Mouse (Mus musculus) kidney, adult 11 months (tissue): ENCODE results near the gene Entpd4b.
"Not testable (repeated sequence)": the region's sequence is repeated elsewhere in the genome, so short reads cannot be mapped to it uniquely, and the experiment has no call there.

Source experiments
- DNase-seq: peaks from one replicate; pipeline ENCODE4 v3.0.0; 2022

Gene Entpd4b

DNA sequence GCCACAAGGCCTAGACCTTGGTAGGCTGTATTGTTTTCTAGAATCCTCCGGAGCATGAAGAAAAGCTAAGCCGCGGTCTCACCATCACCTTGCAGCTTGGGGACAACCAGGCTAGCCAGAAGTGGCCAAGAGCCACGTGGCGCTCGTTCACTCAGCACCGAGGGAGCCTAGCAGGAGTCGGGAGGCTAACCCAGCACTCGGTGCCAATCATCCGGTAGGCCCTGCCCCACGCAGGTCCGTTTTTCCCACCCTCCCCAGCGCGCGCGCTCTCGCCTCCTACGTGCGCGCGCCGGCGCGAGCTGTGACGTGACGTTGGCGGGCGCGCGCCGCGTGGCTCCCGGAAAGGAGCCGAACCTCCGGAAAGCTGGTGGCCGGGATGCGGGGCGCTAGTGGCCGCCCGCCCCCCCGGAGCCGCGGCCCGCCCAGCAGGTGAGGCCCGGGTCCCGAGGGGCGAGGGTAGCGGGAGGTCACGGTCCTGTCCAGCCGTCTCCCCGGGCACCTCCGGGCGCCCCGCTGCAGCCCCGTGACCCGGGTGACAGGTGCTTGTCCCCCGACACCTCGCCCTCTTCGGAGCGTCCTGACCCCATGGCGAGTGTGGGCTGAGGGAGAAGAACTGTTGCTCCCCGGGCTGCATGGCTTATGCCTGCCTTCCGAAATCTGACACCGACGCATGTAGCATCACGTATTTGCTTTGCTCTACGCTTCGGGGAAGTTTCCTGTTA lies at the start of gene Entpd4b:
Gene Entpd4b (plus strand): TSS at position 315 of the 722 bp plus-strand sequence.
- DNase-seq: not testable (repeated sequence)

DNA sequence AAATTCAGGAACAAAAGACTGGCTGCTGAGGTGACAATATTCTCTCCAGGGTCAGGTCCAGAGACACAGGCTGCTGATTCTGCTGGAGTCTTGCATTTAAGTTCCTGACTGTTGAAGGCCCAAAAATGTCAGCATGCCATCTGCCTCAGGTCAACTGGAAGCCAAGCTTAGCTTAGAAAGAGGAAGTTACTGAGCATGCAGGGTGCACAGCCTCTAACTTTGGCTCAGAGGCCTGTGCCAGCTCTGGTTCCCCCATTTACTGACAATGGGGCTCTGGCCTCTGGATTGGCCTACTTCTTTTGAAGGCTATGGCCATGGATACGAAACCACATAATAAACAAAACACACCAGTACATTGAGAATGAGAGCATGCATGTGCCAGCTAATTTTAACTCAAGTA lies 48.2 kb upstream of the Entpd4b start:
- not testable (repeated sequence) for DNase-seq

DNA sequence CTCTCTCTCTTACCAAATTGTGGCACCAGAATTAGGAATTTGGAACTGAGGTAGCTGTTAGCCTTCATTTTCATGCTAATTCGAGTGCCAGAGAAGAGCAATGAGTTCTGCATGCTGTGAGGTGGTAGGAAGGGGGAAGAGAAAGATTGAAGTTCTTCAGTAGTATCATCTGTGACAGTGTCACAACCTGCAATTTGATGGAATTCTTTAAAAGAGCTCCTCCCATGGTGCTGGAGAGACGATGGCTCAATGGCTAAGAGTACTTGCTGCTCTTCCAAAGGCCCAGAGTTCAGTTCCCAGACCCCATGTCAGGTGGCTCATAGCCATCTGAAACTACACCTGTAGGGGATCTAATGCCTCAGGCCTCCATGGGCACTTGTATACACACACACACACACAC lies 42.8 kb upstream of the Entpd4b start, which contains the start of gene Gm27179:
Gene Gm27179 (minus strand): TSS at position 101 of the 400 bp plus-strand sequence.
- DNase-seq: not testable (repeated sequence)

DNA sequence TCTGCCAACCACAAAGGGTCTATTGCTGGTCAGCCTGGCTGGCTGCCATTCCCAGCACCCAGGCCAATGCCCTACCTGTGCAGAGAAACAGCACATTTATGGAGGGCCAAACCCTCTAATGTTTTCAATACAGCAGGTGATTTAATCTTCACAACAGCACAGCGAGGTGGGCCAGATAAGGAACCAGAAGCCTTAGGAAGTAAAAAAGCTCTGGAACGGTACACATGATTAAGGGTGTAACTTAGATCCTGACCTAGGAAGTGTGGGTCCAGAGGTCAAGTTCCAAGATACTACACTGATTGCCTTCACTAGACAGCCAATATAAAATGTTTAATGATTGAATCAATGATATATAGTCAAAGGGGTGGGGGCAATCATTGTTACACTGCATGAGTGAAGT lies 34.4 kb upstream of the Entpd4b start:
- not testable (repeated sequence) for DNase-seq

DNA sequence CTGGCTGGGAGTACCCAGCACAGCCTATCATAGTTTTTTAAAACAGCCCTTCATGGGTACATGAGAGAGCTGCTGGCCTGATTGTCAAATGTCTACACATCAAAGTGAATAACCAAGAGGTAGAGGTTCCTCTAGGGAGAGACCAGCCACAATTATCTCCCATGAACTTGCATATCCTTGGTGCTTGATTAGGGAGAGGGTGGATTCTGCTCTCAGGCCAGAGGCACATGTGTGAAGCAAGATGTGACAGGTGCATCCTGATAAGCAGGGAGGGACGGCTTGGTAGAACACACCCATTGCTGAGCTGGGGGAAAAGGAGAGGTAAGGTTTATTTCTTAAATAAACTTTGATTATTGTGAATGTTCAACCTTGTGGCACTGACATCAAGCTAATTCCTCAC lies 32.2 kb upstream of the Entpd4b start:
- not testable (repeated sequence) for DNase-seq

DNA sequence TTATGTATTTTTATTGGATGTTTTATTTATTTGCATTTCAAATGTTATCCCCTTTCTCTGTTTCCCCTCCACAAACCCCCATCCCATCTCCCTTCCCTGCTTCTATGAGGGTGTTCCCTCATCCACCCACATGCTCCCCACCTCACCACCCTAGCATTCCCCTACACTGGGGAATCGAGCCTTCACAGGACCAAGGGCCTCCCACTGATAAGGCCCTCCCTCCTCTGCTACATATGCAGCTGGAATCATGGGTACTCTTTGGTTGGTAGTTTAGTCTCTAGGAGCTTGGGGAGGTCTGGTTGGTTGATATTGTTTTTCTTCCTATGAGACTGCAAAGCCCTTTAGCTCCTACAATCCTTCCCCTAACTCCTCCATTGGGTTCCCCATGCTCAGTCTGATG lies 29.0 kb upstream of the Entpd4b start:
- not testable (repeated sequence) for DNase-seq

DNA sequence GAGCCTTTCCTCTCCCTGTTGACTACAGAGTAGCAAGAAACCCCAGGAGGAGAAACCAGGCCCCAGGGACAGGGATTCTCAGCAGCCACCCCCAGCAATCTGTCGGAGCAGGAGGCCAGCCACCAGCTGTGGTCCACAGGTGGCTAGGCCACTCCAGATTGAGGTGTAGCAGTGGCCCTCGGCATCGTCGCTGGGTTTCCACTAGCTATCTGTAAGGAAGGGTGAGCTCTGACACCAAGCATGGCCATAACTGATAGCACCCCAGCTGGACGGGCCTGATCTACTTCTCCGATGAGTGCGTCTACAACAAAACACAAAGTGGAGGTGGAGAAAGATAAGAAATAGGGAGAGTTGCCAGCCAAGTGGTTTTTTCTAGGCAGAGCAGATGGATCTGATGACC lies 18.7 kb upstream of the Entpd4b start:
- DNase-seq: not testable (repeated sequence)

DNA sequence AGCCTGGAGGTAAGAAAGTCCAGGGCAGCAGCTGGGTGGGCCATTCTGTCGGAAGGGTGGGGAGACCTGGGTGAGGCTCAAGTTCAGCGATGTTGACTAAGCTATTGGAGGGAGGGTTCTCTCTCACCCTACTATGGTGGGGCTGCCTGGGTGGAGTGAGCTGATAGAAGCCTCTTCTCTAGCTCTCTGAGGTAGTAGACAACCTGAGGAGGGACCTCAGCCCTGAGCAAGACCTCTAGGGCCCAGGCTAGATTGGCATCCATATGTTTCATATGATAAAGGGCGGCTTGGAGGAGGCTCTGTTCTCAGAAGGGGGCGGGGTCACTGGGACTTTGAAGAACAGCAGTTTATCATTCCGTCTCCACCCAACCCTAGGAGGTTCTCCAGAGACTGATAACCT lies 15.1 kb upstream of the Entpd4b start:
- not testable (repeated sequence) for DNase-seq

DNA sequence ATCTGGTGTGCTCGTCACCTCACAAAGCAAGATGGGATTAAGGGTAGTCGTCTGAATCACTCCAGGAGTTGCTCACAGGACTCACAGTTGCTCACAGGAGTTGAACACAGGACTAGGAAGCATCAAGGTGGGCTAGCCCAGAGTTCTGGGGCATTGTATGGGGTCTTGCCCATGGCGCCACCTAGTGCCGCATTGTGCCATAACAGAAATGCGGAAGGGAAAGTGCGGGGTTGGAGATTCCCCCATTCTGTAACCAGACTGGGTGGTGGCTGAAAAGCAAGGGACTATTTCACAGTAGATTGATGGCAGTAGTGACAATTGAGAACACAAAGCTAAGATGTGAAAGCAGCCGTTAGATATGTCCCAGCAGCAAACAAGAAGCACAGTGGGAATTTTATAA lies 12.5 kb upstream of the Entpd4b start:
- DNase-seq: not testable (repeated sequence)

DNA sequence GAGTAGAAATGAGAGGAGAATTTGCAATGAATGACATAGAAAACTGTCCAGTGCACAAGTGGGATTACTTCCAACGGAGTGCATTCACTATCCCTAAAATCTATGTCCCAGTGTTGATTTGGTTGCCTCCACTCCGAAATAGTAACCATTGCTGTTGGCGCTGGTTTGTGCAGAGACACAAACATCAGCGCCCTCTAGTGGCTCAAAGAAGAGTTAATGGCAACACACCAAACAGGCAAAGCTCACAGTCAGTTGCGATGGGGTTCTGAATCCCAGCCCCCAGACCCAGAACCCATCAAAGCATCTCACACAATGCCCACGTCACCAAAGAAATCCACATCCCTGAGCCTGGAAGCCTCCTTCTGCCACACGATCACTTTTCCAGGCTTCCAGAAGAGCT lies 11.2 kb upstream of the Entpd4b start:
- DNase-seq: not testable (repeated sequence)

DNA sequence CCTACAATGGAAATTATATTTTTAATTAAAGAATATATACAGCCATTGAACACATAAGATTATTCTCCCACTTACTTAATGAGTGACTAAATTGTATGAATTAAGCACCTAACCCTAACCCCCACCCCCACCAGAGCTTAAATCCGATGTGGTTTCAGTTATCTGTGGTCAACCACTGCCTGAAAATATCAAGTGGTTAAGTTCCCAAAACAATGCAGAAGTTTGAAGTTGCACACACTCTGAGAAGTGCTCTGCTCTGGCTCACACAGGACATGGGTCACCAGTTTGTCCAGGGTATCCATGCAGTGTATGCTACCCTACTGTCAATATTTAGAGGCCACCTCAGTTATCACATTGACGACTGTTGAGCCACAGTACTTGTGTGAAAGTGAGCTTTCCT lies 10.2 kb upstream of the Entpd4b start:
- not testable (repeated sequence) for DNase-seq

DNA sequence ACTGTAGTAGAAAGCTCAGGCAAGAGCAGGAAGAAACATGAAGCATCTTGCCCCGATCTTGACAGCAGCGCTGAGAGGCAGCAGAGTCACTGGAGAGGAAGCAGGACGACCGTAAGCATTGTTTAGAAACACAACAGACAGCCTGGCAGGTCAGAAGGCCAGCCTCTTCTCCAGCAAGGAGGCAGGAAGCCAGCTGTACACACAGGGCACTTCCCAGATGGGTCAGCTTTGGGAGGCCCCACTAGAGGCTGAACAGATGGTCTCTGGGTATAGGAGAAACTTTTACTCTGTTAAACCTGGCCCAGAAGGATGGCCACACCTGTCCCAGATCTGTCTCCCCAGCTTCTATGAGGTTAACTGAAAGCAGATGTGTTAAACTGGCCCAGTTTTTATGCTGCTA lies 7.9 kb upstream of the Entpd4b start:
- not testable (repeated sequence) for DNase-seq

DNA sequence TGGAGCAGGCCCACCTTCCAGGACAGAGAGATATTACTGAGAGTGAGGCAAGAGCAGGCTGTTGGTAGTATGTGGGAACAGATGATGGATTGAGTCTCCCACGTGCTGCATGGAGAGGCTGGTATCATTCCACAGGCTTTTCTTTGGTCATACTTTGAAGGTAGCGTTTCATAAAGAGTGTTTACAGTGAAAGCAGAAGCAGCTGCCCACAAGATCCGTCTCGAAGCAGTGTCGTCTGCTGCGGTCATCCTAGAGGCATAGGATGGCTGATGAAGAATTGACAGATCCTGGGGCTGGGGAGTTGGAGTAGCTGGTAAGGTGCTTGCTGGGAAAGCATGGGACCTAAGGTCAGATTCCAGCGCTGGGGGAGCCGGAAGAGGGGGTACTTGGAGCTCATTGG lies 1.6 kb downstream of the Entpd4b start:
- DNase-seq: not testable (repeated sequence)

DNA sequence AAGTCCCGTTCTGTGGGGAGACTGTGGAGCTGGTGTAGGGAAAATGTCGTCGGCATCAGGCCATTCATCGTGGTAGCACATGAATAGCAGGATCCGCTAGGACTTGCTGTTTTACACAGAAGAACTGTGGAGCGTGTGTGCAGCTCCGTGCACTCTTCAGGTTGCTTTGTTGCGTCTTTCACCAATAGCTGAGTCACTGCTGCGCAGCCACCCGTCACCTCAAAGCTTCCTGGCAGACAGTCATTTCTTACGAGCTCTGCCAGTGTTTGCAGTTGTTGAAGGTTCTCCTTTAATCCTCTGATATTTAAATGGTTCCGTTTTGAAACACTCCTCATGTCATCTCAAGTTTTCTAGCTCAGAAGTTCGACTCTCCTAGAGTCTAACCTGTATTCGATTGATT lies 2.3 kb downstream of the Entpd4b start:
- not testable (repeated sequence) for DNase-seq
